In the genomic region with DNA sequence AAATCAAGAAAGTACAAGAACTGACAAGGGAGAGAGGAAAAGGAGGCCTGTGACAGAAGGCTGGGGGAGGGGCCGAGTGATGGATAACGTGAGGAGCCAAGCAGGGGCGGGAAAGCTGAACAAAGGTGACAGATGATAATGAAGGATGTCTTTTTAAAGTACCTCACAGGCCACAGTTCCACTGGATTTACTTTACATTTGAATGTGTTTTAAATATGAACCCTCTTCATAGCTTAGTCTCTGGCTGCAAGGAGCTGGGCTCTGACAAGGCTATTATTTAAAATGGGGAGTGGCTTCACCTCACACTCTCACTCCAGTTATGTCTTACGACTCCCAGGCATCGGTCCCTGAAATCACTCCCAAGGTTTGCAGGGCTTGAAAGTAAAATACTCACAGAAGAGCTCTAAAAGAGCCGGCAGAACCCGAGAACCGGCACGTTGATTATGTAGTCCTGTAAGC, we compare ENCODE assay signal across 10 mouse cellular contexts.
DNase-seq lines count a peak whose midpoint lies in the region; ATAC-seq lines count a peak whose summit lies in the region.
"Had no signal": no experiment of that assay in that cellular context is flagged by ENCODE, and none has a peak within 500 bp of the region (broad histone marks: within the 10 kb centered on the region; RNA-seq: fewer than 3 reads in every experiment).

No protein-coding gene starts in this region.

- no peaks in the 10 kb centered on the region for H3K9me3 ChIP-seq in liver, embryonic 11.5 days (ENCODE audit: control insufficient read depth, low read length)
- no peaks in the 10 kb centered on the region for H3K9me3 ChIP-seq in embryonic facial prominence, embryonic 14.5 days (ENCODE audit: control insufficient read depth, low read length)
- no peaks in the 10 kb centered on the region for H3K9me3 ChIP-seq in limb, embryonic 13.5 days
- H3K9me3 ChIP-seq in stomach, embryonic 16.5 days (replicated peaks; ENCODE audit: control insufficient read depth, low read length), result no peaks in the 10 kb centered on the region
- H3K9me3 ChIP-seq: megakaryocyte, embryonic 14.5 days had no signal

- H3K9ac ChIP-seq in liver, embryonic 11.5 days (ENCODE audit: low read depth, low read length), result no peak overlapping the region
- peak overlapping the region; percentile 37 for H3K9ac ChIP-seq in embryonic facial prominence, embryonic 14.5 days (ENCODE audit: low read depth, low read length)
- peak overlapping the region; percentile 50 for H3K9ac ChIP-seq in limb, embryonic 13.5 days
- peak overlapping the region; percentile 16; the same call in 1 of the 2 replicates for H3K9ac ChIP-seq in stomach, embryonic 16.5 days (ENCODE audit: low read length)

- H3K36me3 ChIP-seq in liver, embryonic 11.5 days (ENCODE audit: control insufficient read depth, insufficient read depth, low read length), result no peaks in the 10 kb centered on the region
- no peaks in the 10 kb centered on the region for H3K36me3 ChIP-seq in embryonic facial prominence, embryonic 14.5 days (ENCODE audit: control insufficient read depth, insufficient read depth, low read length)
- H3K36me3 ChIP-seq in limb, embryonic 13.5 days, result no peaks in the 10 kb centered on the region
- no peaks in the 10 kb centered on the region for H3K36me3 ChIP-seq in stomach, embryonic 16.5 days (ENCODE audit: control insufficient read depth, insufficient read depth, low read length)

- no peaks in the 10 kb centered on the region for H3K4me1 ChIP-seq in liver, embryonic 11.5 days (replicated peaks; ENCODE audit: control insufficient read depth, insufficient read depth, low read length)
- H3K4me1 ChIP-seq in embryonic facial prominence, embryonic 14.5 days (ENCODE audit: control insufficient read depth, insufficient read depth, low read length), result 0 out of 2 replicates have a peak, but pooled peaks cover 4% of the 10 kb centered on the region
- H3K4me1 ChIP-seq in limb, embryonic 13.5 days, result 0 out of 2 replicates have a peak, but pooled peaks cover 7% of the 10 kb centered on the region
- H3K4me1 ChIP-seq in stomach, embryonic 16.5 days (ENCODE audit: control insufficient read depth, insufficient read depth, low read length), result 0 out of 2 replicates have a peak, but pooled peaks cover 2% of the 10 kb centered on the region

- no peak for ATAC-seq in liver, embryonic 11.5 days (replicated peaks; ENCODE audit: low FRiP score)
- ATAC-seq in embryonic facial prominence, embryonic 14.5 days (ENCODE audit: low read depth), result peak; percentile 28; the same call in 1 of the 2 replicates
- peak; percentile 57 for ATAC-seq in limb, embryonic 13.5 days (ENCODE audit: low FRiP score, low read depth)
- ATAC-seq in stomach, embryonic 16.5 days (ENCODE audit: insufficient read depth, low FRiP score), result no peak; the same call in 1 of the 2 replicates

- 6% methylated on average over 9 of the region's 9 CpGs for WGBS in liver, embryonic 11.5 days
- WGBS in embryonic facial prominence, embryonic 14.5 days, result 2% methylated on average over 9 of the region's 9 CpGs
- 3% methylated on average over 9 of the region's 9 CpGs for WGBS in limb, embryonic 13.5 days
- under 1% methylated on average over 9 of the region's 9 CpGs for WGBS in stomach, embryonic 16.5 days

- DNase-seq in liver, embryonic 11.5 days (ENCODE audit: low spot score), result no peak
- DNase-seq in liver, result no peak
- no peak for DNase-seq in embryonic facial prominence, embryonic 14.5 days (ENCODE audit: low spot score)
- DNase-seq in ovary, adult 18-20 months (ENCODE audit: low spot score), result no peak
- DNase-seq in testis, postnatal 14 days (ENCODE audit: low spot score), result no peak
- no peak for DNase-seq in frontal cortex, postnatal 25 days (ENCODE audit: low spot score in 2 of 2)

- H3K27ac ChIP-seq in liver, embryonic 11.5 days (ENCODE audit: low read depth, low read length), result no peak overlapping the region
- no peak overlapping the region for H3K27ac ChIP-seq in embryonic facial prominence, embryonic 14.5 days (replicated peaks; ENCODE audit: low read depth, low read length)
- no peak overlapping the region for H3K27ac ChIP-seq in limb, embryonic 13.5 days
- no peak overlapping the region for H3K27ac ChIP-seq in stomach, embryonic 16.5 days (ENCODE audit: low read length)

- peak overlapping the region; percentile 40 for H3K4me2 ChIP-seq in liver, embryonic 11.5 days
- peak overlapping the region; percentile 72 for H3K4me2 ChIP-seq in embryonic facial prominence, embryonic 14.5 days (ENCODE audit: low read depth, low read length)
- H3K4me2 ChIP-seq in limb, embryonic 13.5 days (replicated peaks), result peak overlapping the region; percentile 70
- H3K4me2 ChIP-seq in stomach, embryonic 16.5 days (ENCODE audit: low read depth, low read length), result peak overlapping the region; percentile 55

- no peak overlapping the region for H3K4me3 ChIP-seq in liver, embryonic 11.5 days (ENCODE audit: low read depth, low read length)
- H3K4me3 ChIP-seq in embryonic facial prominence, embryonic 14.5 days (ENCODE audit: low read depth, low read length), result peak overlapping the region; percentile 33
- peak overlapping the region; percentile 39 for H3K4me3 ChIP-seq in limb, embryonic 13.5 days
- peak overlapping the region; percentile 24 for H3K4me3 ChIP-seq in stomach, embryonic 16.5 days (replicated peaks; ENCODE audit: low read length)
- H3K4me3 ChIP-seq: erythroblast, embryonic 14.5 days; megakaryocyte, embryonic 14.5 days had no signal

- no peaks in the 10 kb centered on the region for H3K27me3 ChIP-seq in liver, embryonic 11.5 days (replicated peaks; ENCODE audit: control insufficient read depth, insufficient read depth, low read length)
- H3K27me3 ChIP-seq in embryonic facial prominence, embryonic 14.5 days (replicated peaks; ENCODE audit: control insufficient read depth, insufficient read depth, low read length), result peaks cover 20% of the 10 kb centered on the region
- peaks cover 38% of the 10 kb centered on the region for H3K27me3 ChIP-seq in limb, embryonic 13.5 days
- peaks cover 5% of the 10 kb centered on the region for H3K27me3 ChIP-seq in stomach, embryonic 16.5 days (ENCODE audit: control insufficient read depth, insufficient read depth, low read length)

Comparison
In these comparisons a context has a peak if more than half of its experiments do, and no peak if none do; other contexts are left out.
1. ATAC-seq: peak in embryonic facial prominence, embryonic 14.5 days (single experiment) and limb, embryonic 13.5 days (single experiment); none in liver, embryonic 11.5 days (single experiment) and stomach, embryonic 16.5 days (single experiment).
2. Peak in every context shown above with its lines, with median percentiles within 50 percentile points of each other: H3K4me2 ChIP-seq.